Mouse (Mus musculus) mouse trophoblast stem cell (cell line): ENCODE results near the gene Cdh13.
"Not testable (repeated sequence)": the region's sequence is repeated elsewhere in the genome, so short reads cannot be mapped to it uniquely, and the experiment has no call there.

Source experiments
- in situ Hi-C, 2 experiments: fragments of 300-500 bp; cut with MseI, MboI; formaldehyde crosslinking; loops; 2 replicates in 1 of 2; 3 replicates in 1 of 2; pipeline ENCODE4 v1.15.1; 2025

Gene Cdh13

DNA sequence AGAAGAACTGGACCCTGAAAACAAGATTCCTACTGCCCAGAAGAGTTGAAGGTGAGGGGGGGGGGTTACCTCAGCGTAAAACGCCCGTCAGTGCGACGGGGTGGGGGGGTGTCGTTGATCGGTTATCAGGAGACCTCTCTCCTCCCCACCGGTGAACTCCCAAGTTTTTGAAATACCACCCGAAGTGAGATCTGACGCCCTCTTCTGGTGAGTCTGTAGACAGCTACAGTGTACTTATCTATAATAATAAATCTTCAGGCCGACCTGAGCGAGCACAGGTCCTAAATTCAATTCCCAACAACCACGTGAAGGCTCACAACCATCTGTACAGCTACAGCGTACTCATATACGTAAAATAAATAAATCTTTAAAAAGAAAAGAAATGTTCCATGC is 1062.1 kb downstream of the Cdh13 start:
- in situ Hi-C loops, result loop anchor here in 1 of 2 experiments (5.0 kb wide), 1 partner anchor 33 kb away; no protein-coding TSS in a partner anchor

DNA sequence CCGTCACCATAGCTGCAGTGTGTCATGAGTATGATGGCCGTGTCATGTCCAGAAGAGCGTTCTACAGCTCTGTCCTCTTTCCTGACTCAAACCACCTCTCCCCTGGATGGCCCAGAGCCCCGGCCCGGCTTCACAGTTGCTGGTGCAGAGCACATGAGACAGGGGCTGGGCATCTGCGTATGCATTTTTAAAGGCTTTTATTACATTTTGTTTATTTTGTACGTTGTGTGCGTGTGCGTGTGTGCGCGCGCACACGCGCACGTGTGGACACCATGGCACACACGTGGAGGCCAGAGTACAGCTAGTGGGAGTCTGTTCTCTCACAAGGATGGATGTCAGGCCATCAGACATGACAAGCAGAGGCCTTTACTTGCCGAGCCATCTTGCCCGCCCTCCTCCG is 1068.1 kb downstream of the Cdh13 start:
- in situ Hi-C loops, result no loop called here

- in situ Hi-C loops, result no loop called here
Observed at GRCm38 (mm10) chr8:119352977-119353658, 1069.6 kb downstream of the Cdh13 start.

DNA sequence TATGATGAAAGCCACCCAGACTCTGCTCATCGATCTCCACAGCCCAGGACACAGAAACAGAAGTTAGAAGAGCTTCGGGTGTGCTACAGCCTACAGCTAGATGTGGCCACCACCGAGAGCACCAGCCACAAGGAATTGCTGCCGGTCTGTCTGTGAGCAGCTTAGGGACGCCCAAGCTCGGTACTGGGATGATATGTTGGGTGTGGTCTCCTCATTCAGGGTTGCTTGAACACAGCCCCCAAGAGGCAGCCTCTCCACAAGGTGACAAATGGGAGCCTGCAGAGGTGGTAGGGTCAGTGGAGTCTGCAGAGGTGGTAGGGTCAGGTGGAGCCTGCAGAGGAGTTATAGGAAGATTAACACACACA is 1070.1 kb downstream of the Cdh13 start:
- in situ Hi-C loops, result no loop called here

DNA sequence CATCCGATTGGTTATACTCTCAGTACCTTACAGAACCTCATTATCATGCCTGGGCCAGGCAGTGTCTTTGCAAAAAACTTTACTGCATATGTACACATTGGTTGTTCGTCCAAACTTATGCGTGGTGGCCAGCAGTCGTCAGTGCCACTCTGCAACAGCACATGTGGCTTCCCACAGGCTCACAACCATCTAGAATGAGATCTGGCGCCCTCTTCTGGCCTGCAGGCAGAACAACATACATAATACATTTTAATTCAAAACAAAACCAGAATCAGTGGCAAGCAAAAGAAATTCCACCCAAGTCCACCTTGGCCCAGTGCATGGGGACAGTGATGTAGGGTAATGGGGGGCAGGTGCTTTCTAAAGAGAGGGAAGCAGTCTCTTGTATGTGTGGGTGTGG is 1073.1 kb downstream of the Cdh13 start:
- in situ Hi-C loops, result not testable (repeated sequence)

DNA sequence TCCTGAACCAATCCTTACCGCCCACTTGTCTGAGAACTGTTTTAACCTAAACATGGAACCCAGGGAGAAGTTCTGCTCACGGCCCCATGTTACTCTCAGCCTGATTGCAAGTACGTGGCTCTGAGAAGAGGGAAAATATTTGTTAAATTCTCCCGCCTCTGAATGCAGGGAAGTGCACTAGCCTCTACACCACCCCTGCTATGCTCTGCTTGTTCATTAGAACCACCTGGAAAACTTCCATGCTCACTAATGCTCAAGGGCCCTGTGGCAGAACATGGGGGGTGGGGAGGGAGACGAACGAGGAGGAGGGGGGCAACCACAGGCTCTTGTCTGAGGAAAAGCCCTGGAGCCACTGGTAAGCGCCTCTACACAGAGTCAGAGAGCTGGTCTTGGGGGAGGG is 1074.6 kb downstream of the Cdh13 start:
- in situ Hi-C loops, result no loop called here

DNA sequence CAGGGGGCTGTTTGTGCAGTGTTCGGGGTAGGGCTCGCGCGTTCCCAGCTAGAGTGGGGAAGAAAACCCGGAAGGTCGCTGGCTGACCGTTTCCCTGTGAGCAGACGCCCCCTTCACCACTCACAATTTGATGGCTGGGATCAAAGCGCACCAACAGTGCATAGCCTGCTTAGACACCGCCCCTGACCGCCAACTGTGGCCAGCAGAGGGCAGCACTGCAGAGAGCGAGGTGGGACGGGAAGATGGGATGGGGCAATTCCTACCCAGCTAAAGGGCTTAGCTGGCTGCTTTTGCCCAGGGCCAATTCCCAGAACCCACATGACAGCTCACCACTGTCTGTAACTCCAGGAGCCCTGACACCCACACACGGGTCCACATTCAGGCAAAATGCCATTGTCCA is 1075.3 kb downstream of the Cdh13 start:
- in situ Hi-C loops, result no loop called here

GRCm38 (mm10) chr8:119360686-119361295 is 1077.3 kb downstream of the Cdh13 start:
- in situ Hi-C loops, result no loop called here
